Mouse (Mus musculus) layer of hippocampus, adult 18-20 months (tissue): Measurements from ENCODE around the gene Crygb. TPM values are rescaled to one million over a fixed set of nuclear protein-coding genes. Genes with fewer than 3 reads are reported as not detected.

ENCODE experiments used
- DNase-seq, 2 experiments: peaks; one replicate each; pipeline ENCODE4 v3.0.0; 2022; ENCODE audit warnings: low spot score in 2 of 2
- long read RNA-seq: library from polyadenylated mRNA; stranded (forward); transcript quantifications from one replicate; pipeline ENCODE4 v2.0.0, GENCODE M21; 2021
- total RNA-seq, 2 experiments: library from RNA; stranded (reverse); gene quantifications; 2 replicates each; pipeline ENCODE4 v1.2.3; 2021

The Crygb gene
- not detected for total RNA-seq
- long read RNA-seq: 0 reads

- DNase-seq: no peak
Observed at GRCm38 (mm10) chr1:65082188-65082587, at the start of gene Crygb. Crygb (minus strand) TSS chr1:65082288.

- DNase-seq: no peak
Observed at GRCm38 (mm10) chr1:65131671-65132070, 49.6 kb upstream of the Crygb start.

- DNase-seq: no peak
Observed at GRCm38 (mm10) chr1:65130226-65130625, 48.1 kb upstream of the Crygb start.

- no peak for DNase-seq
Observed at GRCm38 (mm10) chr1:65129634-65130180, 47.6 kb upstream of the Crygb start.

- DNase-seq: peak in 1 of 2 experiments; percentile 47
Observed at GRCm38 (mm10) chr1:65122574-65123372, 40.7 kb upstream of the Crygb start, which contains the start of gene D630023F18Rik. D630023F18Rik (minus strand) TSS chr1:65123214.

GRCm38 (mm10) chr1:65119438-65119837, 37.4 kb upstream of the Crygb start, which contains the start of gene Gm28845:
Gm28845 (minus strand) TSS chr1:65119558.
- DNase-seq: no peak

GRCm38 (mm10) chr1:65118150-65118913, 36.2 kb upstream of the Crygb start:
- DNase-seq: no peak

GRCm38 (mm10) chr1:65113536-65114172, 31.6 kb upstream of the Crygb start:
- no peak for DNase-seq

- no peak for DNase-seq
Observed at GRCm38 (mm10) chr1:65112807-65113196, 30.7 kb upstream of the Crygb start.

GRCm38 (mm10) chr1:65112031-65112806, 30.1 kb upstream of the Crygb start:
- peak; percentile 44 to 87 for DNase-seq

GRCm38 (mm10) chr1:65109756-65110435, 27.8 kb upstream of the Crygb start:
- DNase-seq: no peak

- no peak for DNase-seq
Observed at GRCm38 (mm10) chr1:65109196-65109595, 27.1 kb upstream of the Crygb start.

- no peak for DNase-seq
Observed at GRCm38 (mm10) chr1:65107654-65108279, 25.7 kb upstream of the Crygb start.

- DNase-seq: no peak
Observed at GRCm38 (mm10) chr1:65103273-65103672, 21.2 kb upstream of the Crygb start, which contains the start of gene Cryga. Cryga (minus strand) TSS chr1:65103373.

GRCm38 (mm10) chr1:65096953-65097352, 14.9 kb upstream of the Crygb start:
- DNase-seq: no peak

GRCm38 (mm10) chr1:65091566-65091965, 9.5 kb upstream of the Crygb start:
- DNase-seq: no peak

GRCm38 (mm10) chr1:65090370-65090769, 8.3 kb upstream of the Crygb start:
- no peak for DNase-seq

GRCm38 (mm10) chr1:65088567-65089356, 6.7 kb upstream of the Crygb start:
- no peak for DNase-seq

GRCm38 (mm10) chr1:65075607-65076006, 6.5 kb downstream of the Crygb start:
- no peak for DNase-seq
